Mouse (Mus musculus): ENCODE data around the gene Foxp1.

Gene Foxp1

DNA sequence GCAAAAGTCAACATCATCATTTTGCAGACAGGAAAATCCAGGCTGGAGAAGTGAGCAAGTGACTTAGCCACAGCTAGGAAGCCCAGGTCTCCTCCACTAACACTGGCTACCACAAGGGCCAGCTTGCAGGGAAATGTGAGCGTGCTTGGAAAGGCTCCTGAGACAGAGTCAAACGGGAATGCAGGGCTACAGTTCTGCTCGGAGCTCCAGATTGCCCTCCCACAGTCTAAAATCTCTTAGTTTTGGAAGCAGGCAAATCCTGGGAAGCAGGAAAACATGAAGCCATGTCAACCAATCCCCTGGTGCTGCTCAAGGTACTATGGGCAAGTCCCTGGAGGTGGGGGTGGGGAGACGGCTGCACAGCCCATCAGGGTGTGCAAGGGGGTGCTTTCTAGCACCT lies 75.1 kb downstream of the Foxp1 start:
- peak; percentile 1; the same call in 1 of the 2 replicates for ATAC-seq (ENCODE audit: insufficient number of reproducible peaks, low FRiP score, low TSS enrichment)

DNA sequence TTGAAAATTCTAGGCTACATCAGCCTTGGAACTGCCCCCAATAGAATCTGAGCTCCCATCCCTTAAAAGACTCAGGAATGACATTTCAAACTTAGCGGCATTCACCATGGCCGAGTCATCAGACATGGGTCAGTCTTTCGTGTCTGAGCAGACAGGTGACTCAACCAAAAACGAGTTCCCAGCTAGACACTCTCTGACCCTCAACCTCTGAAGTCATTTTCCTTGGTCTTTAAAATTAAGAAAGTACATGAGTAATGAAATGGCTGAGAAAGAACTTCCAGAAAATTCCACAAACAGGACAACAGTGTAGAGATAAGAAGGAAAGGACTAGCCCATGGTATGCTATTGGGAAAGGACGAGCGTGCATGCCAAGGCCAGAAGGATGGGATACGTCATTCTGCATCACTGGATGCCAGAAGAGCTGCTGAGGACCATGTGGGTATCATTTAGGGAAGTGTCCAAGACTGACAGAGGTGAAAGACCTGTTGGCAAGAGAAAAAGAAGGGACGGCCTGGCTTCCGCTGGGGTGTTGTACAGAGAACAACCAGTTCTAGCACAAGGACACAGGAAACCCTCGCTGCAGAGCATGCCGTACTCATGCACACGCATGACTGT lies 75.6 kb downstream of the Foxp1 start:
- ATAC-seq (ENCODE audit: insufficient number of reproducible peaks, low FRiP score, low TSS enrichment) = peak; percentile 32; the same call in 1 of the 2 replicates

DNA sequence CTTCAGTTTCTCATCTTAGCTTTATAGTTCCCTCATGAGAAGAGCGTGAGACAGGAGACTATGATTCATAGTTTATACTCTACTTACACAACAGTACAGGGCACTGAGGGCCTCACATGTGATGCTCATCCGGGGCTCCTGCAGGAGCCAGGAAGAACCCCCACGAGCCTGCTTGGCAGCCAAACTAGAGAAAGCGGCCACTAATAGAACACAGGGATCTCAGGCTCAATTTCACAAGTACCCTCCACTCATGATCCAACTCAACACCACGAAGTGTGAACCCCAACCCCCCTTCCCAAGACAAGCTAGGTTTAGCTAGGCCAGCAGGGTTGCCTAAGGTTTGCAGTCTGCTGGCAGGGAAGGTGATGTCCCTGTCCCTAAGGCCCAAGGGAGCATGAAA lies 79.1 kb downstream of the Foxp1 start:
- ATAC-seq (ENCODE audit: insufficient number of reproducible peaks, low FRiP score, low TSS enrichment) = no peak

DNA sequence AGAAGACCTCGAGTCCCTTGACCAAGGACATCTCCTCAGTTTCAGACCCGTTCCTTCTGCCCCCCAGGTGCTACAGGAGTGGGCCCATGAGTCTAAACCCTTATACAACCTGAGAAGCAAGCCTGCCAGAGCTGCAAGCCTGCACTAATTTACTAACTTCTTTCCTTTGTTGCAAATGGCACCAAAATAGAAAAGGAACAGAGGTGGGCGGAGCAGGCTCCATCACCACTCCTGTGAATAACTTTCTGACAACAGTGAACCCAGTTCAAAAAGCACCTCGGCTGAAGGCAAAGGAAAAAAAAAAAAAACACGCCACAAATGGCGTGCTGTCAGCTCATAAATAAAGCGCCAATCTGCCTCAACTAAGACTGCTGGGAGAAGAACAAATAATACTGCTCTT lies 81.4 kb downstream of the Foxp1 start:
- ATAC-seq (ENCODE audit: insufficient number of reproducible peaks, low FRiP score, low TSS enrichment) = no peak

DNA sequence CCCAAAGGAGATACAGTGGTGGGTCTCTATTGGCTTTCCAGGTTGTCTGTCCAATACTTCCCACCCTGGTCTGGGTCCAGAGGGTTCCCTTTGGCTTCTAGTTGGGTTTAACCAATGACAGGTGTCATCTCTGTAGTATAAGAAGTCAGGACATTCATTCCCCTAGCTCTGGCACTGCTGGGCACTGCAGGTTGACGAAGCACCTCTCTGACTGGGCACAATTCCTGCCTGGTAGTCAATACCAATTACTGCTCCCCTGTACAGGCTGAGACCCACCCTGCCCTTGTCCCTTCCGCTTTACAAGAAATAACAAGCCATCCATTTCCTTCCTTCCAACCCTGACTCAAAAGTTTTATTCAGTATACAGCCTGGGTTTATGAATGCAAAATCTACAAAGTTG lies 81.9 kb downstream of the Foxp1 start:
- no peak for ATAC-seq (ENCODE audit: insufficient number of reproducible peaks, low FRiP score, low TSS enrichment)

DNA sequence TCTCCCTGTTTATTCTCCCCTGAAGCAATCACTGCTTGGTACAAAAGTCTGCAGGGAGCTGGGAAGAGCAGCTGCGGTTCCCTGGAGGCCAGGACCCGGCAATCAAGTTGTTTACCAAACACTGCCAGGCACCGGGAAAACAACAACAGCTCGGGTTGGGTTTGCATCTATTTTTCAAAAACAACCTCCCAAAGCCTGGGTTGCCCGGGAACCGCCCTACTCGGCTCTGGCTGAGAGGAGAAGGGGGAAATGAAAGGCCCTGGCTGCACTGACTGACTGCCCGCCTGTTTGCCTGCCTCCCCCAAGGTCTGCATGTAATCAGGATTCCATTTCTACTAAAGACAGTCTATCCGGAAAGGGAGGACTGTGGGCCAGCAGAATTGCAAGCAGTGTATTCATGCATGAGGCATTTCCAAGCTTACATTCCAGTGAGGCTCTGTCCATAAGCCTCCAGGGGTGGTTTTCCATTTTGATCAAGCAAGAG lies 82.6 kb downstream of the Foxp1 start:
- ATAC-seq (ENCODE audit: insufficient number of reproducible peaks, low FRiP score, low TSS enrichment) = no peak

DNA sequence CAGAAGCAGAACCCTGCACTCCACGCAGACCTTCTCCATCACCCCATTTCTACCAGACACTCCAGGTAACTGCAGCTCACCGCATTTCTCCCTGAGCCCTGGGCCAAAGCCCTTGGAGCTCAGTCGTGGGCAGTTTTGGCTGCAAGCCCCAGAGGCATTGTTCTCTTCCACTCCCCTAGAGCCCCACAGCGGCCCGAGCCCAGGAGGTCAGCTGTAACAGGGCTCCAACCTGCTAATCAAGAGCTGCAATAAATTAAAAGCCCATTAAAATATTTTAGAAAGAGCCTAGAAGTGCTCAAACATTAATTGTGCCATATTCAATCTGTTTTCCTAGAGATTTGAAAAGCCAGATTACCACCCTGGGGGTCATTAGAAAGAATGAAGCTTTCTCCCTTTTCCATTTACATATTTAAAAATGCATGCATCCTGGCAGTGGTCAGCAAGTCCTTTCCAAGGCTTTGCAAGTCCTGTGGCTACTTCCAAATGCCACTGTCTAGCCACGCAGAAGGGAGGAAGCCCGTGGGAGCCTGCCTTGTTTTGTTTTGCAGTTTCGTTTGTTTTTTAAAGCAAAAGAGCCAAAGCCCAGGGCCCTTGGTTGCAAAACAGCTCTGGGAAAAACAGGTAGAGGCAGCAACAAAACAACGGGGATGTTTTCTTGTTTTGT lies 83.2 kb downstream of the Foxp1 start:
- ATAC-seq (ENCODE audit: insufficient number of reproducible peaks, low FRiP score, low TSS enrichment) = no peak

DNA sequence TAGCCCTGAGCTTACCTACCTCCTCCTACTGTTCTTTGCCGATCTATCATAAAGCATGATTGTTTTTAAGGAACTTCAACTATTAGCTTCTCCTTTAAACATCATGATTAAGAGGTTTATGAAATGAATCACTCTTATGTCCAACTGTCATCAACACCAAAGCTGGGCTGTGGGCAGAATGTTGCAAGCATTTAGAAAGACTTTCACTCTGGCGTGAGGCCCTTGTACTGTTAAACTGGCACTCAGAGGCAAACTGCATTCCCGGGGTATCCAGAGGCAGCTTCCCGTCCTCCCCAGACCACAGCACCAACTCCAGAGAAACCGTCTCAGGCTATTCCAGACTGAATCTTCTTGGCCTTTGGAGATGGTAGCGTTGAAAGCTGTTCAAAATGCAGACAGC lies 86.2 kb downstream of the Foxp1 start:
- ATAC-seq (ENCODE audit: insufficient number of reproducible peaks, low FRiP score, low TSS enrichment) = no peak

DNA sequence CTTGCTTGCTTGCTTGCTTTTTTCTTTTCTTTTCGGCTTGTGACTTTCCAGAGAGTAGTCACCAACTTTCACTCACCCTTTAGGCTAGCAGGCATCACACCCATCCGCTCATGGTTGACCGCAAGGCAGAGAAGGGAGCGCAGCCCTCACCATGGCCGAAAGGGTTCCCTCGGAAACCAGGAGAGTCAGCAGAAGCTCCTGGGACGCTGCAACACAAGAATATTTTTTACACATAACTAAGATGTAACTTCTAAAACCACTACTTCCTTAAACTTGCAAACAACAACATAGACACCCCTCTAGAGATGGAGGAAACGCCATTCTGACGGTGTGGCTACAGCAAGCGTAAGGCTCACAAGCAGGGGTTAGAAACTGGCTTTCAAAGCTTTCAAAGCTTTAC lies 87.4 kb downstream of the Foxp1 start:
- no peak for ATAC-seq (ENCODE audit: insufficient number of reproducible peaks, low FRiP score, low TSS enrichment)

DNA sequence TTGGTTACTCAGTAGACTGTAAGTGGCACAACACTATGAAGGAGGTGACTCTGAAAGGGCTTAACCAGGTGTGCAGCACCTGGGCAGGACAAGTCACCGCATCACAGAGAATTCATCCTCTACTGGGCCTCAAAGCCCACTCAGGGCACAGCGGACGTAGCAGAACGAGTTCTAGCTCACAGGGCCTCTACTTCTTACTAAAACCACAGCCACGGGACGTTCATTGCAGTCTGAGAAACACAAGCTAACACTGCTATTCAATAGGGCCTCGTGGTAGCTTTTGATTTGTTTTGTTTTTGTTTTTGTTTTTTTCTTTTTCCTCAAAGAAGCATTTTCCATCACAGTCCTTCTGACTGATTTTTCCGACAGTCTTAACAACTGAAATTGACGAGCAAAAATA lies 89.5 kb downstream of the Foxp1 start:
- ATAC-seq (ENCODE audit: insufficient number of reproducible peaks, low FRiP score, low TSS enrichment) = no peak

DNA sequence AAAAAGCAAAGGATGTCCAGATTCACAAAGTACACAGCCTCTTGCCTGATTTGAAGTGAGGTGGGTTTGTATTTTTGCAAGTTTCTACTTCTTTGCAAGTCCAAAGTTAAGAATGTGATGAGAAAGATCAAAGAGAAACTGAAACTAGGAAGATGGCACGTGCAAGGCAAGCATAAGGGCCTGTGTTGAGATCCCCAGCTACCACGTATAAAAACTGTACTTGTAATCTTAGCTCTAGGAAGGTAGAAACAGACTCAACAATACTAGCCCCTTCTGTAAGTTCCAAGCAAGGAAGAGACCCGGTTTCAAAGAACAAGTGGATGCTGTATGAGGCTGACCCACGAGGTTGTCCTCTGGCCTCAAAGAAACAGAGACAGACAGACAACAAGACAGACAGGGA lies 90.6 kb downstream of the Foxp1 start:
- no peak for ATAC-seq (ENCODE audit: insufficient number of reproducible peaks, low FRiP score, low TSS enrichment)

DNA sequence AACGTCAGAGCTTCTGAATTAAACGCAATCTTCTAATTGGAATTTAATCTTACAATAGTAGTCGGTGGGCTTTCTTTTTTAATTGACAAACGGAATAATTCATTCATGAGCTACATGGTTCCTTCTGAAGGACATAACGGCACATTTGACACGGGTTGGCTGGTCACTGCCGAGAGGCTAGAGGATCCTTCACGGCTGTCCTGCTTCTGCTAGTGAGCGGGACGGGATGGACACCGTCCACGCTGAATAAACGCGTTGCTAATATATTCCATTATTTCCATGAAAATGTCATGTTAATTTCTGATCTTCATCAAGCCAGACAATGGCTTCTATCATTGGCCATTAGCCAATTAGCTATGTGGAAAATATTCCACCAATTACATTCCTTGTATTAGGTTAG lies 92.0 kb downstream of the Foxp1 start:
- ATAC-seq (ENCODE audit: insufficient number of reproducible peaks, low FRiP score, low TSS enrichment) = no peak

DNA sequence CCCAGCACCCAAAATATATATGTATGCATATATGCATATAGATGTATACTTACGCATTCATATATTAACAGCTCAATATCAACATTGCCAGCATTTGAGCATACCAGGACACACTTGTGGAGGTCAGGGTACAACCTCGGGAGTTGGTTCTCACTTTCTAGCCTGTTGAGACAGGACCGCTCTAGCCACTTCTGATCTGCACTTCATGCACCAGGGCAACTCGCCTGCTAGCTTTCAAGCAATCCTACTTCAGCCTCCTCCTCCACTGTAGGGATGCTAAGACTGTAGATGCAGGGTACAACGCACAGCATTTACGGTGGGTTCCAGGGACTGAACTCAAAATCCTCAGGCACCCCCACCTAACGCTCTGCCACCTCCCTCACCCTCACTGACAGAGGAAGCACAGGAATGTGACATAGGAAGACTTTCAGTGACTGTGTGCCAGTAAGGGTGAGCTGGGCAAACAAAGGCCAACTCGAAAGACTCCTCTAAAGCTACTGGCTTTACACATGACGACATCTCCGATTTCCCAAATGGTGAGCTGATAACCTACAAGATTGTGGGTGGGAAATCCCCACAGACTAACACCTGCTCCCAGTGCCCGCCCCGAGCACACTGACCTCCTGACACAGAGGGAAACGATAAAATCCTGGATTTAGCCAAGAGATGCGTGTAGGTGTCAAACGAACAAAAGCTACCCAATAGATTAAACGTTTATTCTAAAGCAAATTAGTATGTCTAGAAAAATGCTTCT lies 93.0 kb downstream of the Foxp1 start:
- no peak for ATAC-seq (ENCODE audit: insufficient number of reproducible peaks, low FRiP score, low TSS enrichment)

DNA sequence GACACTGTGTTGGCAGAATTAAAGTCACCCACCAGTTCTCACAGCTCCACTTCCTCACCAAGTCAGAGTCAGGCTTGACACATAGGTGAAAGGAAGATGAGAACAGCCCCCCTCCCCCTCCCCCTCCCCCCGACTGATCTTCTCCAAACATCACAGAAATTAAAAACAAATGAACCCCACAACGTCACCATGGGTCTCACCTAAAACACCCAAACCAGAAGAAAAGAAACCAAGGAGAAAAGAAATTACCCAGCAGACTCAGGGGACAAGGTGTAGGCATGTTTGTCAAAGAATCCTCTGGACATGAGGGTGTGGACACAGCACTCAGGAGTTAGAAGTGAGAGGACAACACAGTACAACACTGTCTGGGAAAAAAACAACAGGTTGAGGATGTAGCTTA lies 93.6 kb downstream of the Foxp1 start:
- ATAC-seq (ENCODE audit: insufficient number of reproducible peaks, low FRiP score, low TSS enrichment) = no peak

DNA sequence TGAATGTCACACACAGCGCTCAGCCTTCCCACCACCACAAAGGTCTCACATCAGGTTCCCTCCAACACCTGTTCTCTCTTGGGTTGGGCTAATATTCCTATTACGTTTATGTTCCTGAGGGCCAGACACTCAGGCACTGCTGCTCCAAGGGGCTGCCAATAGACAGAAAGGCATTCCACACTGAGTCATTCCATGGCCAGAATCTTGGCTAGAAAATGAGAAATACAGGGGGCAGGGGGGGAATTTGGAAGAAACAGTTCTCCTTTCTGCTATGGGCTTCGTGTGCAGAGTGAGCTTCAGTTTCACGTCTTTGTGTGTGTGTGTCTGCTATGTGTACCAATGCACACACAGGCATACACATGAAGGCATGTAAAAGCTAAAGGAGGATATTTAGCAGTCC lies 95.2 kb downstream of the Foxp1 start:
- ATAC-seq (ENCODE audit: insufficient number of reproducible peaks, low FRiP score, low TSS enrichment) = no peak

DNA sequence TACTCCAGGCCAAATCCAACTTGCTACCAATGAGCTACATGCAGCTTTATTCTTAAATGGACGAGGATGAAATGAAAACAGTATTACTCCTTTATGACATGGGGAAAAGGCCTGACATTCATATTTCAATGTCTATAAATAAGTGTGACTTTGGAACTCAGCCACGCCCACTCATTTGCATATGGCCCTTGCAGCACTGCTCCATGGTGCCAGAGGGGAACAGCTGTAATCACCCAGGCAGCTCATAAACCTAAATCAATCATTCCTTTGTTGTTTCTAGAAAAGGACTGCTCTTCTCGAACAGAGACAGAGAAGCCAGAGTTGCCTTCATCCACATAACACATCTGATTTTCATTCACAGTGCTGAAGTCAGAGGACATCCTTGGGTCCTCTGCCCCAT lies 97.5 kb downstream of the Foxp1 start:
- no peak for ATAC-seq (ENCODE audit: insufficient number of reproducible peaks, low FRiP score, low TSS enrichment)

DNA sequence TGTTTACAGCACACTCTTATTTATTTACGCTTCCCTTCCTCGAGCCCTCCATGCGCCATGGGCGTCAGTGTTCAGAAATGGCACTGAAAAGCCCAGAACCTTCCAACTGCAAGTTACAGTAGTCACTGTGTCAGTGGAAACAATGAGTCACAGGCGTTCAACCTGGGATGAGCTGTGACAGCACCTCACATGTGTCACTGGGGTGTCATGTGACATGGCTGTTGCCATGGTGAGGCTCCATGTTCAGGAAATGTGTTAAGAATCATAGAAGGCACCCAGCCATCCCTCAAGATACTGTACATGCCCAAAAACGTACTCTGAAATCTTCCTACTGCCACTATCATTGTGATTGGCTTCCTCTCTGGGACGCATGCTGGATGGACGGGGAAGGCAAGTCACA lies 101.9 kb downstream of the Foxp1 start:
- ATAC-seq (ENCODE audit: insufficient number of reproducible peaks, low FRiP score, low TSS enrichment) = no peak

DNA sequence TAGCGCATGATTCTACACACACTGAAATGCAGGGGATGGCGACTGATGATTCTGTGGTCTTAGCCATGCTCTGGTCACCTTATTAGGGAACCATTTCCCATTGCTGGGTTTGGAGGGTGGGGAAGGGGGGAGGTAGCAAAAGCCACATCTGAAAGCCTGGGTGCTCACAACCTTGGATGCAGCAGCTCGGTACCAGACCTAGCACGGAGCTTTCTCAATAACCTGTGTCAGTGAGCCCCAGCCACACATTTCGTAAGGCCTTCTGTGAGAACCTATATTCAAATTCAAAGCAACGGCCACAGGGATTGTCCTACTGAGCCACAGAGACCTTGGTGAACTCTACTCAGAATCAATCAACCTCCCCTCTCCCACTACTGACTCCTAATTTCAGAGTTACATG lies 109.9 kb downstream of the Foxp1 start:
- no peak for ATAC-seq (ENCODE audit: insufficient number of reproducible peaks, low FRiP score, low TSS enrichment)

DNA sequence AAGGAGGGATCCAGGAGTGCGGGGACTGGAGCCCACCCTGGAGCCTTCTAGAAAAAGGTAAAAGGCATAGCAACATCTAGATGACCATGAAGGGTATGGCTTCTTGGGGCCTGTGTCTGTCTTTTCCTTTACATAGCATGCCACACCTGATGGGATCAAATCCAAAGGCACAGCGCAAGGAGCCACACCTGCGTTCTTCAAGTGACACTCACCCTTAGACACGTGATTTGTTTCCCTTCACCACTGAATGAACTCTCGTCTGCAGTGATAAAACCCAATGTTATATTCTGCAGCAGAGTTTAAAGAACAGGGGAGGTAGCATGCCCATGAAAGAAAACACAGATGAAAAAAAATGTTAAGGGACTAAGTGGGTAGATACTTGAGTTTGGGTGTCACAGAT lies 112.9 kb downstream of the Foxp1 start:
- ATAC-seq (ENCODE audit: insufficient number of reproducible peaks, low FRiP score, low TSS enrichment) = no peak

DNA sequence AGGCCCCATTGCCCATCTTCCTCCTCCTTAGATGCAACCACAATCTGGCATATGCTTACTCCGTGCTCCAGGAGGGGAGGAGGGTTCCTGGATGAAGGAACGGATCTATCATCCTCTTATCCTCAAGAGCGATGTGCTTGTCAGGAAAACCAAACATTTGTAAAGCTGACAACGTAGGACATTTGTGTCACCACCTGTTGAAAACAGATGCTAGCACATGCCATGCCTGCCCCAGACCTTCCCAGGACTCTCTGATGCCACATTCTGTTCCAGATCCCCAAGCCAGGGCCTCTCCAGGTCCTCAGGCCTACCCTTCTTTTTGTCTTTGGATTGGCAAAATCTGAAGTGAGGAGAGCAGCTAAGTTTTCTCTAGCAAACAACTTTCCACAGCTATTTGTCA lies 113.6 kb downstream of the Foxp1 start:
- ATAC-seq (ENCODE audit: insufficient number of reproducible peaks, low FRiP score, low TSS enrichment) = no peak

DNA sequence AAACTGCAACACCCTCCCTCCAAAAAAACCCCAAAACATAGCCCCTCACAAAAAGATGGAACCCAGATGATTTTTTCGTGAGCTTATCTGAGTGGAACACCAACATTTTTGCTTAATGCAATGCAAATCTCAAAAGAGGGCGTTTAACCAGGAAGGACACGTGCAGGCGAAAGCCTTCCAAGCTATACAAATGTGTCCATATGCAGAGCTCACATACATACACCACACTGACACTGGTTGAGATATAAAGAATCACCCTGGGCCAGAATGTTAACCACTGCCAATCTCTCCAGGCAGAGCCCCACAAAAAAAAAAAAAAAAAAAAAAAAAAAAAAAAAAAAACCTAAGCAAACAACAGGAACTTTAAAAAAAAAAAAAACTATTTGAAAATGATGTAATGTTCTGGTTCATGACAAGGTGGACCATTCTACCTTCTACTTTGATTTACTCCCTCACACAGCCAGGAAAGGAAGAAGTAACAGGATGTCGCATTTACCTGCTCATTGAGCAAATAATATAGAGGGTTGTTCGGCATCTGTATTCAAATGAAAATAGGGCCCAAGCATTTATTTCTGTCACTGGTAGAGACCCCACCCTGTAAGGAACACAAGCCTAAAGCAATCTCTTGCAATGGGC lies 118.6 kb downstream of the Foxp1 start:
- ATAC-seq (ENCODE audit: insufficient number of reproducible peaks, low FRiP score, low TSS enrichment) = no peak

Measured in cerebellum, adult (tissue).